Mouse (Mus musculus) ES-Bruce4 (cell line): ENCODE results near the gene Dok4. TPM values are rescaled to one million over a fixed set of nuclear protein-coding genes. Genes with fewer than 3 reads are reported as not detected.

Experiments used
- H3K27ac ChIP-seq: 2 replicates; pipeline ENCODE4 v1.5.1; 2012; ENCODE audit warnings: low read length, inconsistent platforms; ENCODE audit not compliant: insufficient read depth
- H3K27me3 ChIP-seq: 2 replicates; pipeline ENCODE4 v1.6.1; 2012; ENCODE audit warnings: mild to moderate bottlenecking, low read length, inconsistent platforms; ENCODE audit not compliant: control insufficient read depth, poor library complexity, insufficient read depth, severe bottlenecking
- H3K36me3 ChIP-seq: 2 replicates; pipeline ENCODE4 v1.6.1; 2012; ENCODE audit warnings: inconsistent platforms, mild to moderate bottlenecking, low read length, moderate library complexity; ENCODE audit not compliant: control insufficient read depth, poor library complexity, insufficient read depth, severe bottlenecking
- H3K4me1 ChIP-seq: one replicate; pipeline ENCODE4 v1.8.1; 2011; ENCODE audit warnings: low read length; ENCODE audit not compliant: control insufficient read depth, insufficient read depth
- H3K4me3 ChIP-seq: 2 replicates; pipeline ENCODE4 v1.5.1; 2011; ENCODE audit warnings: low read depth, mild to moderate bottlenecking, low read length
- H3K9ac ChIP-seq: 2 replicates; pipeline ENCODE4 v1.6.1; 2012; ENCODE audit warnings: low read depth, mild to moderate bottlenecking, inconsistent platforms; ENCODE audit not compliant: poor library complexity, severe bottlenecking
- H3K9me3 ChIP-seq: replicated peaks from 2 replicates; pipeline ENCODE4 v1.6.1; 2012; ENCODE audit warnings: mild to moderate bottlenecking, low read length, inconsistent platforms; ENCODE audit not compliant: control insufficient read depth, poor library complexity, insufficient read depth, severe bottlenecking
- CTCF ChIP-seq: IDR thresholded peaks from one replicate; pipeline ENCODE4 v1.8.1; 2011; ENCODE audit warnings: low read depth, low read length
- EP300 ChIP-seq: IDR thresholded peaks from 2 replicates; pipeline ENCODE4 v1.6.1; 2011; ENCODE audit warnings: low read depth, low read length; ENCODE audit not compliant: insufficient read depth
- POLR2A ChIP-seq: IDR thresholded peaks from one replicate; pipeline ENCODE4 v1.8.1; 2011; ENCODE audit warnings: low read length; ENCODE audit not compliant: insufficient read depth
- polyA plus RNA-seq: library from polyadenylated mRNA; stranded (reverse); fragments of >200 nt; gene quantifications from 2 replicates; pipeline ENCODE4 v1.2.4, GENCODE M21; 2011; ENCODE audit warnings: low read depth; ENCODE audit not compliant: missing spikeins, insufficient read depth, insufficient read length

The Dok4 gene
- polyA plus RNA-seq, 1 experiment: 3.9 TPM

GRCm38 (mm10) chr8:94828284-94828683 lies 47.8 kb downstream of the Dok4 start:
- Histone ChIP-seq H3K4me3 (no peak overlapping the region), H3K4me1 (no peaks in the 10 kb centered on the region), H3K9me3 (0 out of 2 replicates have a peak, but pooled peaks cover 6% of the 10 kb centered on the region), H3K36me3 (peaks cover 67% of the 10 kb centered on the region), H3K27me3 (no peaks in the 10 kb centered on the region), H3K27ac (no peak overlapping the region), H3K9ac (no peak overlapping the region)
- no peak for TF ChIP-seq CTCF
- TF ChIP-seq EP300: no peak
- TF ChIP-seq POLR2A: no peak

- H3K4me3 ChIP-seq: no peak overlapping the region
- H3K9ac ChIP-seq: no peak overlapping the region
- H3K36me3 ChIP-seq: peaks cover 66% of the 10 kb centered on the region
- 0 out of 2 replicates have a peak, but pooled peaks cover 6% of the 10 kb centered on the region for H3K9me3 ChIP-seq
- no peaks in the 10 kb centered on the region for H3K27me3 ChIP-seq
- TF ChIP-seq POLR2A: no peak
- TF ChIP-seq CTCF: no peak
- TF ChIP-seq EP300: no peak
- no peak overlapping the region for H3K27ac ChIP-seq
- no peaks in the 10 kb centered on the region for H3K4me1 ChIP-seq
These were observed 49.9 kb downstream of the Dok4 start for GRCm38 (mm10) chr8:94826210-94826609.

- no peak overlapping the region for H3K9ac ChIP-seq
- no peaks in the 10 kb centered on the region for H3K27me3 ChIP-seq
- 0 out of 2 replicates have a peak, but pooled peaks cover 2% of the 10 kb centered on the region for H3K9me3 ChIP-seq
- no peak overlapping the region for H3K27ac ChIP-seq
- H3K4me1 ChIP-seq: no peaks in the 10 kb centered on the region
- H3K36me3 ChIP-seq: peaks cover 60% of the 10 kb centered on the region
- no peak for TF ChIP-seq CTCF
- no peak for TF ChIP-seq POLR2A
- no peak for TF ChIP-seq EP300
- no peak overlapping the region for H3K4me3 ChIP-seq
These were observed 51.0 kb downstream of the Dok4 start for GRCm38 (mm10) chr8:94825170-94825569.

GRCm38 (mm10) chr8:94822637-94823560 lies 53.2 kb downstream of the Dok4 start:
- Histone ChIP-seq H3K9ac (no peak overlapping the region), H3K4me1 (no peaks in the 10 kb centered on the region), H3K27me3 (no peaks in the 10 kb centered on the region), H3K9me3 (no peaks in the 10 kb centered on the region), H3K27ac (peak overlapping the region; percentile 8; the same call in 1 of the 2 replicates), H3K36me3 (peaks cover 46% of the 10 kb centered on the region), H3K4me3 (no peak overlapping the region)
- TF ChIP-seq CTCF (peak; percentile 87), EP300 (no peak), POLR2A (no peak)

- H3K4me1 ChIP-seq: no peaks in the 10 kb centered on the region
- H3K27ac ChIP-seq: no peak overlapping the region
- TF ChIP-seq POLR2A (no peak), CTCF (no peak), EP300 (no peak)
- H3K9ac ChIP-seq: no peak overlapping the region
- no peaks in the 10 kb centered on the region for H3K9me3 ChIP-seq
- peaks cover 33% of the 10 kb centered on the region for H3K36me3 ChIP-seq
- H3K4me3 ChIP-seq: no peak overlapping the region
- H3K27me3 ChIP-seq: no peaks in the 10 kb centered on the region
These were observed 54.7 kb downstream of the Dok4 start for GRCm38 (mm10) chr8:94821381-94821780.

- H3K4me1 ChIP-seq: no peaks in the 10 kb centered on the region
- no peaks in the 10 kb centered on the region for H3K27me3 ChIP-seq
- H3K36me3 ChIP-seq: peaks cover 27% of the 10 kb centered on the region
- no peak overlapping the region for H3K27ac ChIP-seq
- H3K9ac ChIP-seq: no peak overlapping the region
- TF ChIP-seq CTCF (no peak), POLR2A (no peak), EP300 (no peak)
- H3K4me3 ChIP-seq: no peak overlapping the region
- no peaks in the 10 kb centered on the region for H3K9me3 ChIP-seq
These were observed 55.6 kb downstream of the Dok4 start for GRCm38 (mm10) chr8:94820553-94820952.
